Mouse (Mus musculus): ENCODE measurements at regions not wholly inside any gene's neighbourhood (a gene's known extent, or its start where the extent isn't known, plus 50 kb on each side); places are given as distances from the start of the nearest gene placed in this dataset.

- ATAC-seq (ENCODE audit: insufficient number of reproducible peaks, low FRiP score): no peak
- H3K27ac ChIP-seq (ENCODE audit: poor library complexity, severe bottlenecking): no peak overlapping the region
These were observed 1301.1 kb upstream of the Zeb2 start for GRCm38 (mm10) chr2:46418281-46418680.

GRCm38 (mm10) chr2:46402373-46403114, 1285.3 kb upstream of the Zeb2 start:
- no peak for ATAC-seq (ENCODE audit: insufficient number of reproducible peaks, low FRiP score)
- WGBS: 63% methylated on average over 1 of the region's 1 CpGs
- no peaks in the 10 kb centered on the region for H3K27me3 ChIP-seq (replicated peaks)
- no peaks in the 10 kb centered on the region for H3K36me3 ChIP-seq
- no peak overlapping the region for H3K27ac ChIP-seq (ENCODE audit: poor library complexity, severe bottlenecking)
- H3K4me1 ChIP-seq (replicated peaks): no peaks in the 10 kb centered on the region
- no peak overlapping the region for H3K4me3 ChIP-seq
- H3K4me2 ChIP-seq: no peak overlapping the region
- H3K9ac ChIP-seq: no peak overlapping the region
- no peaks in the 10 kb centered on the region for H3K9me3 ChIP-seq (replicated peaks)

More at GRCm38 (mm10) chr2:46418281-46418680, 1301.1 kb upstream of the Zeb2 start:
- no peak overlapping the region for H3K4me2 ChIP-seq
- no peaks in the 10 kb centered on the region for H3K36me3 ChIP-seq
- no peaks in the 10 kb centered on the region for H3K9me3 ChIP-seq (replicated peaks)
- WGBS: 83% methylated on average over 1 of the region's 1 CpGs
- H3K9ac ChIP-seq: no peak overlapping the region
- H3K4me3 ChIP-seq: no peak overlapping the region
- no peaks in the 10 kb centered on the region for H3K4me1 ChIP-seq (replicated peaks)
- H3K27me3 ChIP-seq (replicated peaks): no peaks in the 10 kb centered on the region

GRCm38 (mm10) chr2:46394161-46394560, 1277.0 kb upstream of the Zeb2 start:
- Histone ChIP-seq H3K27me3 (replicated peaks) (no peaks in the 10 kb centered on the region), H3K9me3 (replicated peaks) (no peaks in the 10 kb centered on the region), H3K9ac (no peak overlapping the region), H3K4me3 (no peak overlapping the region), H3K36me3 (no peaks in the 10 kb centered on the region), H3K4me2 (no peak overlapping the region), H3K4me1 (replicated peaks) (no peaks in the 10 kb centered on the region), H3K27ac (ENCODE audit: poor library complexity, severe bottlenecking) (no peak overlapping the region)
- 72% methylated on average over 2 of the region's 2 CpGs for WGBS
- no peak for ATAC-seq (ENCODE audit: insufficient number of reproducible peaks, low FRiP score)

DNA sequence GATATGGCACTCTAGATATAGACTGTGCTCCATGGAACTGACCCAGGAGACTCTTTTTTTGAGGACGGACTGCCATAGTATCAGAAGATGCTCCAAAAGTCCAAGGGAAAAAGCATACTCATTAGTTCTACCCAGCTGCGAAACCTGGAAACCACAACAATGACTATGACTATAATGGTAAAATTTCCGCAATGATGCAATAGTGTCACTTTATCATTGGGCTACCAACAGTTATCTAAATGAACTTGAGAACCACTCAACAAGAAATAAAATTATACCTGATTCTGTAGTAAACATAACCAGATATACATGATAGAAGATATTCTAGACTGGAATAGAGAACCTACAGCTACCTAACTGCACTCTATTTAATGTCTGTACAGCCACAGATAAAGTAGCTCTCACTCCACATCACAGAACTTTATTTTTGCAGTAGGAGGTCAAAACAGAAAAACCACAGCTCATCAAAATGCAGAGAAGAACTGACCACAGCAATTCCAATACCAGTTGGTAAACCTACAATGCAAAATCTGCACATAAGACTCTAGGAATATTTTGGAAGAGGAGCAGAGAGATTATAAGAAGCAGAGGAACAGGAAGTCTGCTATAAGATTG, 1255.8 kb upstream of the Zeb2 start:
- ATAC-seq (ENCODE audit: insufficient number of reproducible peaks, low FRiP score): no peak
- H3K9me3 ChIP-seq (replicated peaks): no peaks in the 10 kb centered on the region
- no peak overlapping the region for H3K27ac ChIP-seq (ENCODE audit: poor library complexity, severe bottlenecking)
- WGBS: 88% methylated on average over 3 of the region's 3 CpGs
- H3K27me3 ChIP-seq (replicated peaks): no peaks in the 10 kb centered on the region
- H3K4me2 ChIP-seq: no peak overlapping the region
- no peak overlapping the region for H3K4me3 ChIP-seq
- no peak overlapping the region for H3K9ac ChIP-seq
- H3K36me3 ChIP-seq: no peaks in the 10 kb centered on the region
- no peaks in the 10 kb centered on the region for H3K4me1 ChIP-seq (replicated peaks)

GRCm38 (mm10) chr2:46371755-46372154, 1254.6 kb upstream of the Zeb2 start:
- no peak overlapping the region for H3K27ac ChIP-seq (ENCODE audit: poor library complexity, severe bottlenecking)
- H3K9ac ChIP-seq: no peak overlapping the region
- no peak overlapping the region for H3K4me2 ChIP-seq
- H3K4me3 ChIP-seq: no peak overlapping the region
- no peak for ATAC-seq (ENCODE audit: insufficient number of reproducible peaks, low FRiP score)
- 56% methylated on average over 1 of the region's 1 CpGs for WGBS
- no peaks in the 10 kb centered on the region for H3K36me3 ChIP-seq
- H3K9me3 ChIP-seq (replicated peaks): no peaks in the 10 kb centered on the region
- H3K4me1 ChIP-seq (replicated peaks): no peaks in the 10 kb centered on the region
- H3K27me3 ChIP-seq (replicated peaks): no peaks in the 10 kb centered on the region

- ATAC-seq (ENCODE audit: insufficient number of reproducible peaks, low FRiP score): no peak
- 59% methylated on average over 5 of the region's 5 CpGs for WGBS
- no peaks in the 10 kb centered on the region for H3K27me3 ChIP-seq (replicated peaks)
- H3K4me1 ChIP-seq (replicated peaks): no peaks in the 10 kb centered on the region
- no peak overlapping the region for H3K27ac ChIP-seq (ENCODE audit: poor library complexity, severe bottlenecking)
- H3K4me3 ChIP-seq: no peak overlapping the region
- H3K4me2 ChIP-seq: no peak overlapping the region
- H3K9ac ChIP-seq: no peak overlapping the region
- H3K36me3 ChIP-seq: no peaks in the 10 kb centered on the region
- no peaks in the 10 kb centered on the region for H3K9me3 ChIP-seq (replicated peaks)
These were observed 1253.8 kb upstream of the Zeb2 start for GRCm38 (mm10) chr2:46370949-46371348.

GRCm38 (mm10) chr2:46368882-46369281, 1251.7 kb upstream of the Zeb2 start:
- H3K4me2 ChIP-seq: no peak overlapping the region
- H3K4me1 ChIP-seq (replicated peaks): no peaks in the 10 kb centered on the region
- no peaks in the 10 kb centered on the region for H3K9me3 ChIP-seq (replicated peaks)
- H3K36me3 ChIP-seq: no peaks in the 10 kb centered on the region
- WGBS: 89% methylated on average over 4 of the region's 4 CpGs
- H3K27me3 ChIP-seq (replicated peaks): no peaks in the 10 kb centered on the region
- no peak for ATAC-seq (ENCODE audit: insufficient number of reproducible peaks, low FRiP score)
- no peak overlapping the region for H3K27ac ChIP-seq (ENCODE audit: poor library complexity, severe bottlenecking)
- no peak overlapping the region for H3K4me3 ChIP-seq
- H3K9ac ChIP-seq: no peak overlapping the region

DNA sequence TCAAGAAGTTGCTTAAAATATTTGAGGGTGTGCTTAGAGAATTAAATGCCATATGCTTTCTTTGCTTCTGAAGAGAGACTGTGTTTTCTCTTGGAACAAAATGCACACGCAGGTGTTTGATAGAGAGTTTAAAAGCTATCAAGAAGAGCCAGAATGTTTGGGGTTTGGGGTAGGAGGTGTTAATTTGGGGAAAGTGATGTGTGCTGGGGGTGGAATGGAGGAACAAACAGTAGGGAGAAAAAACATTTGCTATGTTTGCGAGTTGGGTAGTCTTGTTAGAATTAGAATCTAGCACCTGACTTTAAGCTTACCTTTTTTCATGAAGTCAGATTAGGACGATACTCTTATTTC, 1248.9 kb upstream of the Zeb2 start:
- no peaks in the 10 kb centered on the region for H3K9me3 ChIP-seq (replicated peaks)
- ATAC-seq (ENCODE audit: insufficient number of reproducible peaks, low FRiP score): no peak
- no peaks in the 10 kb centered on the region for H3K27me3 ChIP-seq (replicated peaks)
- H3K27ac ChIP-seq (ENCODE audit: poor library complexity, severe bottlenecking): no peak overlapping the region
- no peak overlapping the region for H3K9ac ChIP-seq
- H3K36me3 ChIP-seq: no peaks in the 10 kb centered on the region
- no peak overlapping the region for H3K4me2 ChIP-seq
- no peaks in the 10 kb centered on the region for H3K4me1 ChIP-seq (replicated peaks)
- no peak overlapping the region for H3K4me3 ChIP-seq
- 73% methylated on average over 3 of the region's 3 CpGs for WGBS

GRCm38 (mm10) chr2:46365428-46366134, 1248.4 kb upstream of the Zeb2 start:
- no peaks in the 10 kb centered on the region for H3K9me3 ChIP-seq (replicated peaks)
- 74% methylated on average over 4 of the region's 4 CpGs for WGBS
- no peaks in the 10 kb centered on the region for H3K4me1 ChIP-seq (replicated peaks)
- H3K27me3 ChIP-seq (replicated peaks): no peaks in the 10 kb centered on the region
- H3K9ac ChIP-seq: no peak overlapping the region
- no peak overlapping the region for H3K4me2 ChIP-seq
- ATAC-seq (ENCODE audit: insufficient number of reproducible peaks, low FRiP score): no peak
- no peak overlapping the region for H3K27ac ChIP-seq (ENCODE audit: poor library complexity, severe bottlenecking)
- H3K4me3 ChIP-seq: no peak overlapping the region
- H3K36me3 ChIP-seq: no peaks in the 10 kb centered on the region

DNA sequence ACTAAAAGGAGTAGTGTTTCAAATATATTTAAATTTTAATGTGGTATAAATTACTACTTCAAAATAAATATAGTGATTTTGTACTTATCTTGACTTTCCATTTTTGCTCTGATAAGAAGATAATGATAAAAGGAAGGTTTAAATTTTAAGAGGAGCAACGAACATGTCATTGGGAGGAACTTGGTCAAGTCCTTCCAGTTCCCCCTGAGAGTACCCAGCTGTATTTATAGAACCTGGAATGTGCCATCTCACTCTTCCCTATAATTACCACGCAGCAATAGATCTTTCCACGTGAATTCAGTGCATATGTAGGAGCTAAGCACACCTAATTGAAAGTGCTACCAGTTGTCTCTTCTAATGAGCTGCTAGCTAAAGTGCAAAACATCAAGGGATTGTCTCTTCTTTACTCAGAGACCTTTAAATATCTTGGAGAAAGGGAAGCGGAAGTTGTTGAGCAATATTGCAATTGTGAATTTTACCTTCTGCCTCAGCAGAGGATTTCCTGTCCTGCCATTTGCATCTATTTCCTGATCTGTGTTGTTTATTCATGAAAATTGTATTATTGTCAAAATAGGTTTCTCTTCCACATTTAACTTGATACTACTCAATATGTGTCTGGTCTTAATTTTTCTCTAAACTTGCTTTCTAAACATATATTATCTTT, 1243.0 kb upstream of the Zeb2 start:
- Histone ChIP-seq H3K27me3 (replicated peaks) (no peaks in the 10 kb centered on the region), H3K4me2 (no peak overlapping the region), H3K4me3 (no peak overlapping the region), H3K9me3 (replicated peaks) (no peaks in the 10 kb centered on the region), H3K4me1 (replicated peaks) (no peaks in the 10 kb centered on the region), H3K36me3 (no peaks in the 10 kb centered on the region), H3K27ac (ENCODE audit: poor library complexity, severe bottlenecking) (no peak overlapping the region), H3K9ac (no peak overlapping the region)
- WGBS: 61% methylated on average over 4 of the region's 4 CpGs
- no peak for ATAC-seq (ENCODE audit: insufficient number of reproducible peaks, low FRiP score)

- no peaks in the 10 kb centered on the region for H3K9me3 ChIP-seq (replicated peaks)
- no peak for ATAC-seq (ENCODE audit: insufficient number of reproducible peaks, low FRiP score)
- 85% methylated on average over 3 of the region's 3 CpGs for WGBS
These were observed 1241.0 kb upstream of the Zeb2 start for GRCm38 (mm10) chr2:46358225-46358624.

More at GRCm38 (mm10) chr2:46358225-46358624, 1241.0 kb upstream of the Zeb2 start:
- Histone ChIP-seq H3K4me3 (no peak overlapping the region), H3K4me1 (replicated peaks) (no peaks in the 10 kb centered on the region), H3K4me2 (no peak overlapping the region), H3K9ac (no peak overlapping the region), H3K27me3 (replicated peaks) (no peaks in the 10 kb centered on the region), H3K27ac (ENCODE audit: poor library complexity, severe bottlenecking) (no peak overlapping the region), H3K36me3 (no peaks in the 10 kb centered on the region)

All from heart, embryonic 12.5 days (tissue).